Comparison of ENCODE assay signal across 1 mouse cellular context in the genomic region with DNA sequence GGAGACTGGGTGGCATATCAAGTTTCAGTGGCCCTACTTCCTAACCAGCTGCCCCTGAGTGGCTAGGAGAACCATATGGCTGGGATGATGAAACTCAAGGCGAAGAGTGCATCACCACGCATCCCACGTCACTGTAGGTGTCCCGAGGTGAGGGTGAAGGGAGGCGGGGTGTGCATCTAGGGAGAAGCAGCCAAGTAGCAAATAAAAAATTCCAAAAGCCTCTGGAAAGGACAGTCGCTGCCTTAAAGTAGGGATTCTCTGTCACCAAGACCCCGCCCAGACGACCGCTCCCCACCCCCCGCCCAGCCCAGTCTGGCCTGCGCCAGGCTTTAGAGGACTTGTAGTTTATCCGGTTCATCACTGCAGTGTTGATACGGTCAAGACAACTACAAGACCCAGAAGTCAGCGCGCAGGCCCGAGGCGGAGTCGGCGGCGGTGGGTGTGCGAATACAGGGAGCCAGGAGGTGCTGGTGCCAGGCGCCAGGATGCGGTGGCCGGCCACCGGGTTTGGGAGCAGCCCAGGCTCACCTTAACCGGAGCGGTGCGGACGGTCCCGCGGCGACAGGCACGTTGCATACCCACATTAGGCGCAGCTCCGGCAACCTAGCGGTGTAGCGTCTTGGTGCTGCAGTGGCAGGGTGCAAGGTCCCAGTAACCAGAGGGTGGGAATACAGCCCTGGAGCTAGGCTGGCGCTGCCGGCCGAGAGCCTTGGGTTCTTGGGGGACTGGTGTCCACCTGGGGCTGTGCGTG.
TF ChIP-seq lines count a peak whose summit lies in the region.

Gpt2 (plus strand) TSS at position 452 of the 751 bp plus-strand sequence.

TF ChIP-seq in myocyte, 11 proteins besides CTCF, POLR2A, EP300 and RAD21 (continued from another document):
- TF ChIP-seq USF1 (IDR thresholded peaks at IDR 0.05; ENCODE audit: low read depth) (no peak), REST (IDR thresholded peaks at IDR 0.05; ENCODE audit: insufficient read depth, insufficient read length) (no peak)
